ENCODE assay signal across 18 mouse cellular contexts in the genomic region with DNA sequence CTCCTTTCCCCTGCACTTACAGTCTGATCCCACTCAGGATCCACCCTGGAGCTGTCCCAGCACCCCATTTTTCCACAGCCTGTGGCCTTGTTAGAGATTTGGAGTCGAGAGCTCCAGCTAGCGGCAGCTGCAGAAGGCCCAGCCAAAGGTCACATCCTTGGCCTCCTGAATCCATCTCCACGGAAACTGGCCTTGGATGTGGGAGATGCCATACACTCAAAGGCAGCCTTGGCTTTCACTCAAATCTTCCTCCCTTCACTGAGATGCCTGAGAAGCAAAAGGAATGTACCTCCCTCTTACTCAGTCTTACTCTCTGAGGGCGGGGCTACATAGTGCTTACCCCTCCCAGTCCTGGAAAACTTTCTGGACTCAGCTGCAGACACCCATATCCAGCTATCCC. TPM values are rescaled to one million over a fixed set of nuclear protein-coding genes. Genes with fewer than 3 reads are reported as not detected.
DNase-seq lines count a peak whose midpoint lies in the region; ATAC-seq lines count a peak whose summit lies in the region.
"Had no signal": no experiment of that assay in that cellular context is flagged by ENCODE, and none has a peak within 500 bp of the region (broad histone marks: within the 10 kb centered on the region; RNA-seq: fewer than 3 reads in every experiment).

No protein-coding gene starts in this region.

- no peak for ATAC-seq in hindbrain, embryonic 11.5 days (ENCODE audit: low FRiP score)
- no peak for ATAC-seq in hindbrain, embryonic 12.5 days (ENCODE audit: low FRiP score)
- ATAC-seq: forebrain, embryonic 16.5 days; intestine, embryonic 16.5 days; midbrain, embryonic 16.5 days had no signal

- H3K4me1 ChIP-seq in hindbrain, embryonic 11.5 days (replicated peaks; ENCODE audit: control insufficient read depth, insufficient read depth, low read length), result no peaks in the 10 kb centered on the region
- no peaks in the 10 kb centered on the region for H3K4me1 ChIP-seq in hindbrain, embryonic 12.5 days
- H3K4me1 ChIP-seq: liver, embryonic 15.5 days had no signal

- no peak overlapping the region for H3K9ac ChIP-seq in hindbrain, embryonic 11.5 days (ENCODE audit: low read depth, low read length)
- H3K9ac ChIP-seq in hindbrain, embryonic 12.5 days, result no peak overlapping the region
- H3K9ac ChIP-seq: liver, embryonic 15.5 days had no signal

- H3K36me3 ChIP-seq in hindbrain, embryonic 11.5 days (ENCODE audit: control insufficient read depth, insufficient read depth, low read length), result no peaks in the 10 kb centered on the region
- no peaks in the 10 kb centered on the region for H3K36me3 ChIP-seq in hindbrain, embryonic 12.5 days
- H3K36me3 ChIP-seq: liver, embryonic 15.5 days had no signal

- H3K9me3 ChIP-seq in hindbrain, embryonic 11.5 days (ENCODE audit: control insufficient read depth, low read length), result no peaks in the 10 kb centered on the region
- no peaks in the 10 kb centered on the region for H3K9me3 ChIP-seq in hindbrain, embryonic 12.5 days (replicated peaks)
- H3K9me3 ChIP-seq: liver, embryonic 15.5 days had no signal

- H3K4me3 ChIP-seq in hindbrain, embryonic 11.5 days (ENCODE audit: low read depth, low read length), result no peak overlapping the region
- H3K4me3 ChIP-seq in hindbrain, embryonic 12.5 days, result no peak overlapping the region
- H3K4me3 ChIP-seq: erythroblast, embryonic 14.5 days; liver, embryonic 15.5 days had no signal

- 51% methylated on average over 4 of the region's 4 CpGs for WGBS in hindbrain, embryonic 11.5 days
- WGBS in hindbrain, embryonic 12.5 days, result 57% methylated on average over 4 of the region's 4 CpGs

- no peaks in the 10 kb centered on the region for H3K27me3 ChIP-seq in hindbrain, embryonic 11.5 days (ENCODE audit: control insufficient read depth, insufficient read depth, low read length)
- H3K27me3 ChIP-seq in hindbrain, embryonic 12.5 days, result no peaks in the 10 kb centered on the region
- H3K27me3 ChIP-seq: liver, embryonic 15.5 days had no signal

- no peak overlapping the region for H3K27ac ChIP-seq in hindbrain, embryonic 11.5 days (ENCODE audit: low read depth, low read length)
- H3K27ac ChIP-seq in hindbrain, embryonic 12.5 days, result no peak overlapping the region
- H3K27ac ChIP-seq: liver, embryonic 15.5 days; macrophage had no signal

- DNase-seq in adrenal gland, adult (ENCODE audit: inconsistent age in 2 of 2, low spot score in 1 of 2), result peak; percentile 17 to 77
- no peak for DNase-seq in adrenal gland, postnatal 4 days (ENCODE audit: low spot score in 2 of 2)
- DNase-seq in hindbrain, embryonic 11.5 days (ENCODE audit: low spot score), result peak; percentile 12
- peak; percentile 22 for DNase-seq in lung, postnatal 36 days
- DNase-seq in lung, postnatal 10 days, result no peak
- peak; percentile 26 to 42 for DNase-seq in adrenal gland, postnatal 36 days
- no peak for DNase-seq in B cell, adult 2 months
- DNase-seq: cerebellum, postnatal 14 days; thymus, adult 18-20 months had no signal

- no peak overlapping the region for H3K4me2 ChIP-seq in hindbrain, embryonic 11.5 days (replicated peaks; ENCODE audit: low read depth, low read length)
- H3K4me2 ChIP-seq in hindbrain, embryonic 12.5 days (replicated peaks), result no peak overlapping the region
- H3K4me2 ChIP-seq: liver, embryonic 15.5 days had no signal

RNA-seq across cellular contexts. Expression of gene Ky, which starts 56.2 kb away (rescaled TPM):
- total RNA-seq in adrenal gland, postnatal 4 days (2021), result 1 to 10 TPM; 1.6 to 4.0 TPM
- 0.26 and 0.47 TPM in 2 replicates for polyA plus RNA-seq in hindbrain, embryonic 11.5 days (2014; fragmentation: Nextera tagmentation; extraction: Ambion mirVana)
- polyA plus RNA-seq in hindbrain, embryonic 12.5 days (2016; fragmentation: Nextera tagmentation; extraction: Ambion mirVana), result 0.25 and 0.35 TPM in 2 replicates
- under 1 TPM; 0.56 to 0.99 TPM for total RNA-seq in adrenal gland, postnatal 36 days (2021)
- total RNA-seq: hematopoietic stem cell, adult 5-6 weeks; MEL had no signal
- polyA plus RNA-seq: erythroblast, embryonic 14.5 days; macrophage had no signal

Comparison
In these comparisons a context has a peak if more than half of its experiments do, and no peak if none do; other contexts are left out.
1. DNase-seq: peak in adrenal gland, adult (2 of 2), hindbrain, embryonic 11.5 days (single experiment), lung, postnatal 36 days (single experiment) and adrenal gland, postnatal 36 days (2 of 2); none in adrenal gland, postnatal 4 days (0 of 2), lung, postnatal 10 days (single experiment) and B cell, adult 2 months (0 of 2).